Mouse (Mus musculus) heart, embryonic 14.5 days (tissue): ENCODE data around the gene Cacnb4. TPM values are rescaled to one million over a fixed set of nuclear protein-coding genes. Genes with fewer than 3 reads are reported as not detected.

ENCODE experiments used
- ATAC-seq: fragments of 200-750 bp; cut with Nextera tagmentation; 2 replicates; pipeline ENCODE4 v1.8.0; 2017; ENCODE audit warnings: low read depth, moderate TSS enrichment; ENCODE audit not compliant: insufficient number of reproducible peaks, insufficient read depth, low FRiP score
- H3K27ac ChIP-seq, 2 experiments: fragments of 200-500 bp in 1 of 2; fragments of 300-500 bp in 1 of 2; sonication (generic) in 1 of 2; replicated peaks in 1 of 2; 2 replicates each; pipeline ENCODE4 v1.5.1; 2012 to 2014; ENCODE audit warnings: low read depth in 2 of 2, low read length in 2 of 2, control low read depth in 1 of 2, mild to moderate bottlenecking in 1 of 2, mixed read lengths in 1 of 2; ENCODE audit not compliant: control insufficient read depth in 1 of 2, insufficient read depth in 1 of 2
- H3K27me3 ChIP-seq: fragments of 300-500 bp; sonication (generic); 2 replicates; pipeline ENCODE4 v1.6.1; 2014; ENCODE audit warnings: mild to moderate bottlenecking, low read length, control low read depth; ENCODE audit not compliant: control insufficient read depth, insufficient read depth
- H3K36me3 ChIP-seq: fragments of 300-500 bp; sonication (generic); 2 replicates; pipeline ENCODE4 v1.6.1; 2014; ENCODE audit warnings: mild to moderate bottlenecking, control low read depth, low read length, mixed read lengths; ENCODE audit not compliant: control insufficient read depth, insufficient read depth
- H3K4me1 ChIP-seq, 2 experiments: fragments of 200-500 bp in 1 of 2; fragments of 300-500 bp in 1 of 2; sonication (generic) in 1 of 2; 2 replicates each; pipeline ENCODE4 v1.6.1; 2012 to 2014; ENCODE audit warnings: low read length in 2 of 2, control low read depth in 1 of 2, mixed read lengths in 1 of 2; ENCODE audit not compliant: control insufficient read depth in 2 of 2, insufficient read depth in 2 of 2
- H3K4me2 ChIP-seq: fragments of 300-500 bp; sonication (generic); 2 replicates; pipeline ENCODE4 v1.6.1; 2014; ENCODE audit warnings: mild to moderate bottlenecking, low read length
- H3K4me3 ChIP-seq, 2 experiments: fragments of 200-500 bp in 1 of 2; fragments of 300-500 bp in 1 of 2; sonication (generic) in 1 of 2; 2 replicates each; pipeline ENCODE4 v1.5.1; 2012 to 2014; ENCODE audit warnings: low read length in 2 of 2, mild to moderate bottlenecking in 2 of 2, control low read depth in 1 of 2, low read depth in 1 of 2, moderate library complexity in 1 of 2; ENCODE audit not compliant: control insufficient read depth in 1 of 2, insufficient read depth in 1 of 2
- H3K9ac ChIP-seq: fragments of 300-500 bp; sonication (generic); 2 replicates; pipeline ENCODE4 v1.6.1; 2014; ENCODE audit warnings: mild to moderate bottlenecking, low read length
- H3K9me3 ChIP-seq: fragments of 300-500 bp; sonication (generic); 2 replicates; pipeline ENCODE4 v1.6.1; 2016; ENCODE audit warnings: low read length, control low read depth; ENCODE audit not compliant: control insufficient read depth
- WGBS: fragments of 180-500 bp; shearing (Covaris S2); extraction: QIAGEN DNeasy Blood & Tissue Kit; methylation state at CpG from one replicate; pipeline ENCODE4 v1.1.7; 2014; 5-methylcytosine and 5-hydroxymethylcytosine counted together
- polyA plus RNA-seq: library from polyadenylated mRNA; unstranded; fragments of >200 nt; fragmentation: Nextera tagmentation; extraction: Ambion mirVana; gene quantifications from 2 replicates; pipeline ENCODE4 v1.2.1, GENCODE M21; 2014

Cacnb4 gene
- polyA plus RNA-seq, 1 experiment from 2014 or later = 0.43 TPM

- no peaks in the 10 kb centered on the region for H3K27me3 ChIP-seq
- peaks cover 11 to 12% of the 10 kb centered on the region in 2 experiments for H3K4me1 ChIP-seq
- ATAC-seq = no peak; the same call in 1 of the 2 replicates
- H3K4me2 ChIP-seq = peak overlapping the region; percentile 61
- no peaks in the 10 kb centered on the region for H3K9me3 ChIP-seq
- H3K4me3 ChIP-seq = no peak overlapping the region
- peak overlapping the region; percentile 78 to 81 for H3K27ac ChIP-seq
- 43% methylated on average over 7 of the region's 7 CpGs for WGBS
- H3K9ac ChIP-seq = peak overlapping the region; percentile 59
- no peaks in the 10 kb centered on the region for H3K36me3 ChIP-seq
Measured at GRCm38 (mm10) chr2:52590340-52590969, 86.2 kb downstream of the Cacnb4 start.

- no peak for ATAC-seq
- no peaks in the 10 kb centered on the region for H3K9me3 ChIP-seq
- H3K36me3 ChIP-seq = no peaks in the 10 kb centered on the region
- H3K4me1 ChIP-seq = peaks cover 11 to 12% of the 10 kb centered on the region in 2 experiments
- H3K27me3 ChIP-seq = no peaks in the 10 kb centered on the region
- 87% methylated on average over 4 of the region's 4 CpGs for WGBS
- H3K4me2 ChIP-seq = no peak overlapping the region
- no peak overlapping the region for H3K4me3 ChIP-seq
- peak overlapping the region in 1 of 2 experiments; percentile 78; a peak in 3 of 4 replicates for H3K27ac ChIP-seq
- no peak overlapping the region for H3K9ac ChIP-seq
Measured at GRCm38 (mm10) chr2:52589514-52589913, 87.1 kb downstream of the Cacnb4 start.

GRCm38 (mm10) chr2:52585384-52585783 lies 91.2 kb downstream of the Cacnb4 start:
- H3K27ac ChIP-seq = no peak overlapping the region
- H3K9me3 ChIP-seq = no peaks in the 10 kb centered on the region
- H3K4me3 ChIP-seq = no peak overlapping the region
- no peak overlapping the region for H3K9ac ChIP-seq
- peaks cover 6 to 8% of the 10 kb centered on the region in 2 experiments for H3K4me1 ChIP-seq
- no peak for ATAC-seq
- 46% methylated on average over 4 of the region's 4 CpGs for WGBS
- H3K36me3 ChIP-seq = no peaks in the 10 kb centered on the region
- H3K4me2 ChIP-seq = no peak overlapping the region
- no peaks in the 10 kb centered on the region for H3K27me3 ChIP-seq

GRCm38 (mm10) chr2:52581132-52581781 lies 95.4 kb downstream of the Cacnb4 start:
- H3K36me3 ChIP-seq = no peaks in the 10 kb centered on the region
- H3K4me2 ChIP-seq = no peak overlapping the region
- no peaks in the 10 kb centered on the region for H3K9me3 ChIP-seq
- peaks cover 9 to 13% of the 10 kb centered on the region in 2 experiments for H3K4me1 ChIP-seq
- no peak overlapping the region for H3K9ac ChIP-seq
- H3K27ac ChIP-seq = no peak overlapping the region
- ATAC-seq = no peak
- 83% methylated on average over 10 of the region's 11 CpGs for WGBS
- H3K27me3 ChIP-seq = no peaks in the 10 kb centered on the region
- H3K4me3 ChIP-seq = no peak overlapping the region

- Histone ChIP-seq H3K27me3 (no peaks in the 10 kb centered on the region), H3K4me2 (no peak overlapping the region), H3K9ac (no peak overlapping the region), H3K9me3 (no peaks in the 10 kb centered on the region), H3K4me3 (no peak overlapping the region), H3K27ac (no peak overlapping the region), H3K36me3 (no peaks in the 10 kb centered on the region), H3K4me1 (peaks cover 9 to 17% of the 10 kb centered on the region in 2 experiments)
- 80% methylated on average over 5 of the region's 5 CpGs for WGBS
- ATAC-seq = no peak
Measured at GRCm38 (mm10) chr2:52580697-52581096, 95.9 kb downstream of the Cacnb4 start.

GRCm38 (mm10) chr2:52578846-52579245 lies 97.8 kb downstream of the Cacnb4 start:
- ATAC-seq = no peak
- 29% methylated on average over 3 of the region's 3 CpGs for WGBS
- no peaks in the 10 kb centered on the region for H3K9me3 ChIP-seq
- H3K36me3 ChIP-seq = no peaks in the 10 kb centered on the region
- no peak overlapping the region for H3K4me2 ChIP-seq
- H3K4me3 ChIP-seq = no peak overlapping the region
- H3K27ac ChIP-seq = peak overlapping the region; percentile 33 to 63; a peak in 1 of 4 replicates
- no peaks in the 10 kb centered on the region for H3K27me3 ChIP-seq
- H3K9ac ChIP-seq = no peak overlapping the region
- peaks cover 9 to 19% of the 10 kb centered on the region in 2 experiments for H3K4me1 ChIP-seq

GRCm38 (mm10) chr2:52577700-52578099 lies 98.9 kb downstream of the Cacnb4 start:
- 82% methylated on average over 4 of the region's 4 CpGs for WGBS
- peaks cover 9 to 19% of the 10 kb centered on the region in 2 experiments for H3K4me1 ChIP-seq

More at GRCm38 (mm10) chr2:52577700-52578099, 98.9 kb downstream of the Cacnb4 start:
- Histone ChIP-seq H3K4me2 (no peak overlapping the region), H3K4me3 (no peak overlapping the region), H3K27me3 (no peaks in the 10 kb centered on the region), H3K9me3 (no peaks in the 10 kb centered on the region), H3K36me3 (no peaks in the 10 kb centered on the region), H3K9ac (no peak overlapping the region), H3K27ac (no peak overlapping the region)
- no peak for ATAC-seq
